Mouse (Mus musculus): ENCODE measurements around the gene Kctd15. TPM values are rescaled to one million over a fixed set of nuclear protein-coding genes. Genes with fewer than 3 reads are reported as not detected.

Gene Kctd15
- total and polyA plus RNA-seq, 3 experiments = not detected

GRCm38 (mm10) chr7:34680771-34681421 is 24.4 kb upstream of the Kctd15 start:
- Histone ChIP-seq H3K27me3 (ENCODE audit: control insufficient read depth in 1 of 2, insufficient read depth in 2 of 2, low read length in 2 of 2) (no peaks in the 10 kb centered on the region), H3K79me2 (ENCODE audit: control insufficient read depth, insufficient read depth, low read length, poor library complexity) (no peaks in the 10 kb centered on the region), H3K27ac (ENCODE audit: control insufficient read depth, low read depth, low read length) (no peak overlapping the region), H3K9me3 (replicated peaks; ENCODE audit: insufficient read depth, low read length) (no peaks in the 10 kb centered on the region), H3K36me3 (ENCODE audit: control insufficient read depth in 1 of 2, insufficient read depth in 2 of 2, low read length in 2 of 2) (no peaks in the 10 kb centered on the region), H3K4me3 (ENCODE audit: control insufficient read depth in 1 of 2, insufficient read depth in 1 of 2, low read depth in 2 of 2, low read length in 2 of 2) (no peak overlapping the region), H3K4me1 (ENCODE audit: control insufficient read depth in 1 of 2, insufficient read depth in 2 of 2, low read length in 2 of 2) (no peaks in the 10 kb centered on the region), H3K9ac (ENCODE audit: control insufficient read depth, low read depth, low read length, poor library complexity, severe bottlenecking) (no peak overlapping the region)
- DNase-seq (ENCODE audit: low read depth, low spot score) = no peak
- TF ChIP-seq CTCF (IDR thresholded peaks at IDR 0.05 in 2 of 3, conservative IDR thresholded peaks at IDR 0.05 in 1 of 3; ENCODE audit: control insufficient read depth in 1 of 3, insufficient read depth in 1 of 3, low read depth in 2 of 3, low read length in 3 of 3, poor library complexity in 1 of 3, severe bottlenecking in 1 of 3) = no peak
- TF ChIP-seq JUND (IDR thresholded peaks at IDR 0.05; ENCODE audit: low read depth, low read length) = no peak
- TF ChIP-seq POLR2AphosphoS2 (IDR thresholded peaks at IDR 0.05; ENCODE audit: low read length) = no peak
- TF ChIP-seq TCF12 (IDR thresholded peaks at IDR 0.05; ENCODE audit: low read depth, low read length) = no peak
- no peak for TF ChIP-seq E2F4 (IDR thresholded peaks at IDR 0.05; ENCODE audit: borderline replicate concordance, low read depth, low read length)
- no peak for TF ChIP-seq HCFC1 (IDR thresholded peaks at IDR 0.05; ENCODE audit: low read depth, low read length)
- no peak for TF ChIP-seq GABPA (IDR thresholded peaks at IDR 0.05; ENCODE audit: low read depth, low read length)
- TF ChIP-seq UBTF (IDR thresholded peaks at IDR 0.05; ENCODE audit: borderline replicate concordance, insufficient read depth, low read depth, low read length) = no peak
- TF ChIP-seq GATA1 (IDR thresholded peaks at IDR 0.05; ENCODE audit: low read depth, low read length) = no peak
- TF ChIP-seq TAL1 (IDR thresholded peaks at IDR 0.05; ENCODE audit: low read length) = no peak
- TF ChIP-seq POLR2A (IDR thresholded peaks at IDR 0.05; ENCODE audit: control insufficient read depth in 1 of 2, insufficient read depth in 1 of 2, low read depth in 1 of 2, low read length in 2 of 2, poor library complexity in 1 of 2) = no peak
- TF ChIP-seq EP300 (IDR thresholded peaks at IDR 0.05; ENCODE audit: low read depth in 1 of 2, low read length in 2 of 2) = no peak
- no peak for TF ChIP-seq SIN3A (IDR thresholded peaks at IDR 0.05; ENCODE audit: low read length)
- no peak for TF ChIP-seq ZNF384 (IDR thresholded peaks at IDR 0.05; ENCODE audit: low read depth, low read length)
- TF ChIP-seq MAFK (IDR thresholded peaks at IDR 0.05; ENCODE audit: borderline replicate concordance, low read depth, low read length) = no peak
- TF ChIP-seq ETS1 (IDR thresholded peaks at IDR 0.05; ENCODE audit: low read depth, low read length) = no peak
- TF ChIP-seq NRF1 (IDR thresholded peaks at IDR 0.05; ENCODE audit: insufficient read depth, low read depth, low read length, poor library complexity, severe bottlenecking) = no peak

GRCm38 (mm10) chr7:34679886-34680285 is 23.4 kb upstream of the Kctd15 start:
- no peak overlapping the region for H3K9ac ChIP-seq (ENCODE audit: control insufficient read depth, low read depth, low read length, poor library complexity, severe bottlenecking)
- H3K9me3 ChIP-seq (replicated peaks; ENCODE audit: insufficient read depth, low read length) = no peaks in the 10 kb centered on the region
- H3K36me3 ChIP-seq (ENCODE audit: control insufficient read depth in 1 of 2, insufficient read depth in 2 of 2, low read length in 2 of 2) = no peaks in the 10 kb centered on the region
- no peaks in the 10 kb centered on the region for H3K4me1 ChIP-seq (ENCODE audit: control insufficient read depth in 1 of 2, insufficient read depth in 2 of 2, low read length in 2 of 2)
- no peak for DNase-seq (ENCODE audit: low read depth, low spot score)
- no peak overlapping the region for H3K27ac ChIP-seq (ENCODE audit: control insufficient read depth, low read depth, low read length)
- H3K79me2 ChIP-seq (ENCODE audit: control insufficient read depth, insufficient read depth, low read length, poor library complexity) = no peaks in the 10 kb centered on the region
- TF ChIP-seq RCOR1 (IDR thresholded peaks at IDR 0.05; ENCODE audit: low read depth, low read length) (no peak), CHD1 (IDR thresholded peaks at IDR 0.05; ENCODE audit: low read depth, low read length) (no peak), TBP (IDR thresholded peaks at IDR 0.05; ENCODE audit: low read depth, low read length) (no peak), HCFC1 (IDR thresholded peaks at IDR 0.05; ENCODE audit: low read depth, low read length) (no peak), TAL1 (IDR thresholded peaks at IDR 0.05; ENCODE audit: low read length) (no peak), ZMIZ1 (IDR thresholded peaks at IDR 0.05; ENCODE audit: low read depth, low read length) (no peak), ELF1 (IDR thresholded peaks at IDR 0.05; ENCODE audit: low read depth, low read length) (no peak), BHLHE40 (IDR thresholded peaks at IDR 0.05; ENCODE audit: borderline replicate concordance, low read depth, low read length) (no peak), MAX (IDR thresholded peaks at IDR 0.05; ENCODE audit: low read length) (no peak), NELFE (IDR thresholded peaks at IDR 0.05; ENCODE audit: low read depth, low read length) (no peak), GABPA (IDR thresholded peaks at IDR 0.05; ENCODE audit: low read depth, low read length) (no peak), MAFK (IDR thresholded peaks at IDR 0.05; ENCODE audit: borderline replicate concordance, low read depth, low read length) (no peak), RAD21 (IDR thresholded peaks at IDR 0.05; ENCODE audit: low read depth, low read length) (no peak), JUND (IDR thresholded peaks at IDR 0.05; ENCODE audit: low read depth, low read length) (no peak), MYC (IDR thresholded peaks at IDR 0.05; ENCODE audit: low read depth, low read length) (no peak), POLR2AphosphoS2 (IDR thresholded peaks at IDR 0.05; ENCODE audit: low read length) (no peak), SIN3A (IDR thresholded peaks at IDR 0.05; ENCODE audit: low read length) (no peak)
- no peaks in the 10 kb centered on the region for H3K27me3 ChIP-seq (ENCODE audit: control insufficient read depth in 1 of 2, insufficient read depth in 2 of 2, low read length in 2 of 2)
- no peak overlapping the region for H3K4me3 ChIP-seq (ENCODE audit: control insufficient read depth in 1 of 2, insufficient read depth in 1 of 2, low read depth in 2 of 2, low read length in 2 of 2)
